Comparison of ENCODE assay signal across 22 mouse cellular contexts in genomic region chr10:86164098-86164497, GRCm38 (mm10).
DNase-seq lines count a peak whose midpoint lies in the region; ATAC-seq and TF ChIP-seq lines count a peak whose summit lies in the region.
"Had no signal": no experiment of that assay in that cellular context is flagged by ENCODE, and none has a peak within 500 bp of the region (broad histone marks: within the 10 kb centered on the region; RNA-seq: fewer than 3 reads in every experiment).

No protein-coding gene starts in this region.

- H3K36me3 ChIP-seq in heart, adult 2 months (ENCODE audit: control insufficient read depth, insufficient read depth, low read length) = no peaks in the 10 kb centered on the region
- H3K36me3 ChIP-seq in lung, postnatal 0 days (ENCODE audit: insufficient read depth, low read length) = no peaks in the 10 kb centered on the region
- H3K36me3 ChIP-seq: embryonic facial prominence, embryonic 12.5 days; G1E; hindbrain, embryonic 12.5 days; limb, embryonic 13.5 days; liver, embryonic 13.5 days; midbrain, embryonic 15.5 days had no signal

- TF ChIP-seq CTCF in heart, adult 2 months (IDR thresholded peaks at IDR 0.05) = no peak
- TF ChIP-seq CTCF in lung, postnatal 0 days (IDR thresholded peaks at IDR 0.05) = no peak

- H3K4me3 ChIP-seq in heart, adult 2 months = no peak overlapping the region
- no peak overlapping the region for H3K4me3 ChIP-seq in lung, postnatal 0 days (ENCODE audit: low read depth, low read length)
- H3K4me3 ChIP-seq: embryonic facial prominence, embryonic 12.5 days; hindbrain, embryonic 12.5 days; limb, embryonic 13.5 days; liver, embryonic 13.5 days; midbrain, embryonic 15.5 days; myocyte had no signal

- TF ChIP-seq EP300 in heart, adult 2 months (IDR thresholded peaks at IDR 0.05; ENCODE audit: insufficient read depth, low read depth, low read length) = peak; percentile 62; the same call in 1 of the 2 replicates
- TF ChIP-seq EP300 in lung, postnatal 0 days (IDR thresholded peaks at IDR 0.05) = peak; percentile 70

- no peak overlapping the region for H3K4me2 ChIP-seq in lung, postnatal 0 days (replicated peaks; ENCODE audit: low read depth, low read length)
- H3K4me2 ChIP-seq: embryonic facial prominence, embryonic 12.5 days; hindbrain, embryonic 12.5 days; limb, embryonic 13.5 days; liver, embryonic 13.5 days; midbrain, embryonic 15.5 days had no signal

- H3K27me3 ChIP-seq in heart, adult 2 months (ENCODE audit: control insufficient read depth, insufficient read depth, low read length) = no peaks in the 10 kb centered on the region
- no peaks in the 10 kb centered on the region for H3K27me3 ChIP-seq in lung, postnatal 0 days (replicated peaks; ENCODE audit: insufficient read depth, low read length)
- H3K27me3 ChIP-seq: CH12.LX; embryonic facial prominence, embryonic 12.5 days; hindbrain, embryonic 12.5 days; limb, embryonic 13.5 days; liver, embryonic 13.5 days; midbrain, embryonic 15.5 days had no signal

- H3K9me3 ChIP-seq in lung, postnatal 0 days (ENCODE audit: low read length) = no peaks in the 10 kb centered on the region
- H3K9me3 ChIP-seq: embryonic facial prominence, embryonic 12.5 days; G1E; hindbrain, embryonic 12.5 days; limb, embryonic 13.5 days; liver, embryonic 13.5 days; midbrain, embryonic 15.5 days had no signal

- peak overlapping the region; percentile 59 for H3K27ac ChIP-seq in heart, adult 2 months
- no peak overlapping the region for H3K27ac ChIP-seq in lung, postnatal 0 days (ENCODE audit: low read length)
- H3K27ac ChIP-seq: embryonic facial prominence, embryonic 12.5 days; hindbrain, embryonic 12.5 days; kidney, postnatal 0 days; limb, embryonic 13.5 days; liver, embryonic 13.5 days; midbrain, embryonic 15.5 days had no signal

- no peak overlapping the region for H3K9ac ChIP-seq in heart, adult 2 months (ENCODE audit: low read depth, low read length)
- H3K9ac ChIP-seq in lung, postnatal 0 days (replicated peaks; ENCODE audit: low read depth) = no peak overlapping the region
- H3K9ac ChIP-seq: embryonic facial prominence, embryonic 12.5 days; hindbrain, embryonic 12.5 days; limb, embryonic 13.5 days; liver, embryonic 13.5 days; midbrain, embryonic 15.5 days had no signal

- 56% methylated on average over 3 of the region's 3 CpGs for WGBS in heart, adult 2 months
- WGBS in lung, postnatal 0 days = 47% methylated on average over 3 of the region's 3 CpGs

- peaks cover 15% of the 10 kb centered on the region for H3K4me1 ChIP-seq in heart, adult 2 months (ENCODE audit: control insufficient read depth, insufficient read depth, low read length)
- no peaks in the 10 kb centered on the region for H3K4me1 ChIP-seq in lung, postnatal 0 days (ENCODE audit: insufficient read depth, low read depth, low read length)

- no peak for TF ChIP-seq POLR2A in heart, adult 2 months (IDR thresholded peaks at IDR 0.05; ENCODE audit: insufficient read depth, low read depth, low read length)

- no peaks in the 10 kb centered on the region for H3K79me2 ChIP-seq in heart, adult 2 months (replicated peaks; ENCODE audit: control insufficient read depth, insufficient read depth, low read length)

- peak; percentile 36 to 40 for DNase-seq in heart, adult 2 months
- no peak for DNase-seq in heart, postnatal 4 days
- peak; percentile 79 for DNase-seq in kidney, adult 9 months
- DNase-seq in kidney, postnatal 10 days = no peak
- DNase-seq in heart, postnatal 25 days (ENCODE audit: low spot score) = peak; percentile 23
- DNase-seq in lung, postnatal 0 days (ENCODE audit: low spot score) = peak; percentile 53
- DNase-seq in embryo, embryonic 10.5 days (ENCODE audit: low spot score) = no peak
- DNase-seq in right cerebral cortex, postnatal 4 days = no peak
- DNase-seq: adrenal gland, postnatal 10 days; B cell, adult 2 months; cerebellum, adult 18-20 months; cerebellum, postnatal 14 days; liver, embryonic 13.5 days; thymus, postnatal 14 days had no signal

- peak; percentile 61 for ATAC-seq in lung, postnatal 0 days
- ATAC-seq: midbrain, embryonic 15.5 days had no signal

- intact Hi-C loops in heart, adult 2 months (cut with DNase I) = loop anchor here (5.0 kb wide), 1 partner anchor 108 kb away; no protein-coding TSS in a partner anchor
- intact Hi-C loops in heart, postnatal 25 days (cut with DNase I) = loop anchor here (5.0 kb wide), 1 partner anchor 87 kb away; no protein-coding TSS in a partner anchor

Comparison
In these comparisons a context has a peak if more than half of its experiments do, and no peak if none do; other contexts are left out.
1. DNase-seq: peak in heart, adult 2 months (2 of 2), kidney, adult 9 months (single experiment), heart, postnatal 25 days (single experiment) and lung, postnatal 0 days (single experiment); none in heart, postnatal 4 days (single experiment), kidney, postnatal 10 days (single experiment), embryo, embryonic 10.5 days (single experiment) and right cerebral cortex, postnatal 4 days (single experiment).